Mouse (Mus musculus) megakaryocyte, embryonic 14.5 days (primary cell): ENCODE data around the gene Gbp5.

Source experiments
- FLI1 ChIP-seq: IDR thresholded peaks from 2 replicates; pipeline ENCODE4 v1.6.1; 2012; ENCODE audit warnings: low read length, inconsistent platforms, mixed read lengths
- GATA1 ChIP-seq: IDR thresholded peaks from 3 replicates; pipeline ENCODE4 v1.6.1; 2012; ENCODE audit warnings: mixed read lengths, low read length, inconsistent platforms, borderline replicate concordance

DNA sequence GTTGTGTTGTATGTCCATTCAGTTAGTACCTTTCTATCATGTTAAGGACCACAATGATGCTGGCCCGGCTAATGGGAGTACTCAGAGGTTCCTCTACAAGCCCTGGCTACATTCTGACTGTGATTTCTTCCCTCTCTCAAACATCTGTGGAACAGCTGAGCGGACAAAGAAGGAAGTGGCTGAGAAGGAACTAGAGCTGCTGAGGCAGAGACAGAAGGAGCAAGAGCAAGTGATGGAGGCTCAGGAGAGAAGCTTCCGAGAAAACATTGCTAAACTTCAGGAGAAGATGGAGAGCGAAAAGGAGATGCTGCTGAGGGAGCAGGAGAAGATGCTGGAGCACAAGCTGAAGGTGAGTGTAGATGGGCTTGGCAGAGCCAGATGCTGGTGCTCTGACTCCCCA is 77.0 kb downstream of the Gbp5 start:
- TF ChIP-seq GATA1 (no peak), FLI1 (no peak)
